Mouse (Mus musculus) hindbrain, embryonic 15.5 days (tissue): Measurements from ENCODE around the gene Krtap8-1. TPM values are rescaled to one million over a fixed set of nuclear protein-coding genes. Genes with fewer than 3 reads are reported as not detected.

Experiments
- ATAC-seq: fragments of 200-750 bp; cut with Nextera tagmentation; 2 replicates; pipeline ENCODE4 v1.8.0; 2017; ENCODE audit warnings: low read depth, moderate number of reproducible peaks, moderate TSS enrichment; ENCODE audit not compliant: low FRiP score
- H3K27ac ChIP-seq: fragments of 300-500 bp; sonication (generic); replicated peaks from 2 replicates; pipeline ENCODE4 v1.5.1; 2015; ENCODE audit warnings: mild to moderate bottlenecking, inconsistent platforms
- H3K27me3 ChIP-seq: fragments of 300-500 bp; sonication (generic); 2 replicates; pipeline ENCODE4 v1.6.1; 2015; ENCODE audit warnings: control low read depth, inconsistent platforms
- H3K36me3 ChIP-seq: fragments of 300-500 bp; sonication (generic); 2 replicates; pipeline ENCODE4 v1.6.1; 2015; ENCODE audit warnings: control low read depth, inconsistent platforms
- H3K4me1 ChIP-seq: fragments of 300-500 bp; sonication (generic); replicated peaks from 2 replicates; pipeline ENCODE4 v1.6.1; 2015; ENCODE audit warnings: control low read depth, inconsistent platforms
- H3K4me2 ChIP-seq: fragments of 300-500 bp; sonication (generic); 2 replicates; pipeline ENCODE4 v1.6.1; 2015; ENCODE audit warnings: moderate library complexity, mild to moderate bottlenecking, inconsistent platforms
- H3K4me3 ChIP-seq: fragments of 300-500 bp; sonication (generic); 2 replicates; pipeline ENCODE4 v1.5.1; 2015; ENCODE audit warnings: mild to moderate bottlenecking, inconsistent platforms
- H3K9ac ChIP-seq: fragments of 300-500 bp; sonication (generic); 2 replicates; pipeline ENCODE4 v1.6.1; 2015; ENCODE audit warnings: inconsistent platforms
- H3K9me3 ChIP-seq: fragments of 300-500 bp; sonication (generic); 2 replicates; pipeline ENCODE4 v1.6.1; 2016; ENCODE audit warnings: control low read depth, inconsistent platforms
- WGBS: fragments of 180-500 bp; shearing (Covaris S2); methylation state at CpG from one replicate; pipeline ENCODE4 v1.1.7; 2015; 5-methylcytosine and 5-hydroxymethylcytosine counted together
- polyA plus RNA-seq: library from polyadenylated mRNA; unstranded; fragments of >200 nt; fragmentation: Nextera tagmentation; extraction: Ambion mirVana; gene quantifications from 2 replicates; pipeline ENCODE4 v1.2.1, GENCODE M21; 2015

The Krtap8-1 gene
- polyA plus RNA-seq, 1 experiment from 2014 or later, result not detected

DNA sequence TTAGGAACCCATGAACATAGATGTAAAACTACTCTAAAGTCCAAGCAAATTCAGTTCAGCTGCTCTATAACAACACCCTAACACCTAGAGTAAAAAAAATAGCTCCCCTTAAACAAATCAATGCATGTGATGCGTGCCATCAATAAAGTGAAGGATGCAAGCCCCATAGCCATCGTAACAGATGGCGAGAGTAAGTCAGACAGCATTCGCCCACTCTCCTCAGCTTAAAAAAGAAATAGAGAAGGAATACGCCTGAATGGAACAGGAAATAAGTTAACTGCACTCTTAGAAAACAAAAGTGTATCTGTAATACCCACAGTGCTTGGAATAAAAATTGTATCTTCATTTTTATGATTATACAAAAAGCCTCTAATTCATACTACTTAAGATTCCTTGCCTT, 9.2 kb upstream of the Krtap8-1 start:
- no peaks in the 10 kb centered on the region for H3K4me1 ChIP-seq
- no peaks in the 10 kb centered on the region for H3K9me3 ChIP-seq
- WGBS, result 93% methylated on average over 5 of the region's 5 CpGs
- H3K36me3 ChIP-seq, result no peaks in the 10 kb centered on the region
- no peak overlapping the region for H3K4me3 ChIP-seq
- no peaks in the 10 kb centered on the region for H3K27me3 ChIP-seq
- no peak overlapping the region for H3K4me2 ChIP-seq
- ATAC-seq, result no peak
- H3K9ac ChIP-seq, result no peak overlapping the region
- H3K27ac ChIP-seq, result no peak overlapping the region

DNA sequence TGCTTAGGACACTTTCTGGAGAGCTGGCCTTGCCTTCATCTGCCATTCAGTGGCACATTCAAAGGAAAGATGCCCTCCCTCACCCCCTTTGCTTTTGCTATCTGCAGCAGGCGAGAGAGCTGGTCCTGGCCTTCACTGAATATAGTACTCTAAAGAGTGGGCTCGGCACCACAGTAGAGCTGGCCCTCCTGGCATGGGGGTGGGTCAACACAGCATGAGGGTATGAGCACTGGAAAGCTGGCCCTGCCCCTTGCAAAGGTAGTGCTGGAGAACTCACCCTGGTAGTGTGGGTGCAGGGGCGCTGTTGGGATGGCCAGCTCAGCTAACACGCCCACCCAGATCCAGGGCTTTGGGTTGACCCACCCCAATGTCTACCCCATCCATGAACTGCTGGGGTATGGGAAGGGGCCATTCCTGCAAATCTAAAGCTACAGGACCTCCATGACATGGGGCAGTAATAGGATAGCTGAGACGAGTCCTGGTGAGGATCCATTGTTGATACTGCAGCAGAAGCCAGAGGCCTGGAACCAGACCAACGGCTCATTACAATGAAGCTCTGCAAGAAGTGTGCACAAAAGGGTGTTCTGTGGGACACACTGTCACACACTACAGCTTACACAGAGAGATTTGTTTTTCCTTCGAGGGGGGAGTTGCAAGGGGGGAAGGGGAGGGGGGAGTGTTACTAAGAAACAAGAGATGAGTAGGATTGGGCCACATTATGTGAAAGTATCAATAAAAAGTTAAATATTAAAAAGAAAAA, 7.8 kb upstream of the Krtap8-1 start:
- Histone ChIP-seq H3K27ac (no peak overlapping the region), H3K9ac (no peak overlapping the region), H3K4me3 (no peak overlapping the region), H3K4me2 (no peak overlapping the region), H3K4me1 (no peaks in the 10 kb centered on the region), H3K9me3 (no peaks in the 10 kb centered on the region), H3K36me3 (no peaks in the 10 kb centered on the region), H3K27me3 (no peaks in the 10 kb centered on the region)
- ATAC-seq, result peak; percentile 59
- 74% methylated on average over 7 of the region's 7 CpGs for WGBS

DNA sequence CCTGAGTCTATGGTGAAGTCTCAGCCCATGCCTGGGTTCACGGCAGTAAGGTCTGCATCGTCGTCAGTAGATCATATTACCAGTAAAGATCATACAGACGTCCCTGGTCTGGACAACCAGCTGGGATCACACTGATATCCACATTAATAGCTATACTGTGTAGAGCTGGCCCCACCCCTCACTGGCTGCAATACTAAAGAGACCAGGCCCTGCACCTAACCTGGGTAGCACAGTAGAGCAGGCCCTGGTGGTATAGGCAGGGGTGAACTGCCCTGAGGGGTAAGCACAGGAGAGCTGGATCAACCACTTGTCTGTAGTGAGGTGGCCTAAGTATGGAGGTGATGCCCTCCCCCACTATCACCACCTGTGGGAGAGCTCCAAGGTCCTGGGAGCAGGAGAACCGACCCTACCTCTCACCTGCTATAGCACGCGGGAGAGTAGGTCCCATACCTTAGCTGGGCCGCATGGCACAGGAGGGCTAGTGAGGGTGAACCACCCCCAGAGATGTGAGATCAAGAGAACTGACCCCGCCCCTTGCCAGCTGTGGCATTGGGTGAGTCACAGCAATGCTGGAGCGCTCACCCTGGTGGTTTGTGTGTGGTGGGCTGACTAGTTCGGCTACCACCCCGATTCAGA, 10.0 kb downstream of the Krtap8-1 start:
- Histone ChIP-seq H3K9ac (no peak overlapping the region), H3K4me2 (no peak overlapping the region), H3K27me3 (no peaks in the 10 kb centered on the region), H3K27ac (no peak overlapping the region), H3K9me3 (no peaks in the 10 kb centered on the region), H3K36me3 (no peaks in the 10 kb centered on the region), H3K4me1 (no peaks in the 10 kb centered on the region), H3K4me3 (no peak overlapping the region)
- 90% methylated on average over 12 of the region's 12 CpGs for WGBS
- ATAC-seq, result no peak

DNA sequence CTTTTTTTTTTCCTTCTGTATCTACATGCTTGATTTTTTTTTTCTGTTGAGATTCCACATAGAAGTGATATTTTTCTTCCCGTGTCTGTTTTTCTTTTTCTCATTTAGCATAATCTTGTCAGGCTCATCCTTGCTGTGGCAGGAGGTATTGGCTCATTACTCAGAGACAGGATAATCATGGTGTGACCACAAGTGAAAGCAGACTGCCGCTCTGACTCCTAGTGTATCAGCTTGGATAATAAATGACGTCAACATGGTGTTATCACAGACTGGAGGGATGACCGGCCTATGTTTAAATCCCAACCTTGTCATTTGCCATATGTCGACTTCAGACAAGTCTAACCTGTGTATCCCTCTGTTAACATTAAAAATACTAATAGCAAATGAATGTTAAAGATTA, 26.6 kb downstream of the Krtap8-1 start:
- no peak overlapping the region for H3K4me3 ChIP-seq
- no peak overlapping the region for H3K27ac ChIP-seq
- WGBS, result 59% methylated on average over 5 of the region's 5 CpGs
- no peak for ATAC-seq
- H3K9me3 ChIP-seq, result no peaks in the 10 kb centered on the region
- no peaks in the 10 kb centered on the region for H3K4me1 ChIP-seq
- H3K36me3 ChIP-seq, result no peaks in the 10 kb centered on the region
- no peaks in the 10 kb centered on the region for H3K27me3 ChIP-seq
- H3K9ac ChIP-seq, result no peak overlapping the region
- H3K4me2 ChIP-seq, result no peak overlapping the region

Other genes with a start within 250 kb of the Krtap8-1 start
- not detected in 2 replicates for gene Krtap21-1, start 84.1 kb downstream of the Krtap8-1 start, polyA plus RNA-seq
- not detected in 2 replicates for gene Krtap6-2, start 67.8 kb downstream of the Krtap8-1 start, polyA plus RNA-seq
- not detected in 2 replicates for gene Krtap7-1, start 20.4 kb upstream of the Krtap8-1 start, polyA plus RNA-seq
- not detected in 2 replicates for gene Krtap11-1, start 83.2 kb upstream of the Krtap8-1 start, polyA plus RNA-seq